Mouse (Mus musculus) lung, adult 2 months (tissue): ENCODE measurements around the gene Ass1.

Experiments used
- CTCF ChIP-seq: fragments of 200-500 bp; IDR thresholded peaks from 2 replicates; pipeline ENCODE4 v1.5.1; 2011; ENCODE audit warnings: mild to moderate bottlenecking, low read length, control low read depth; ENCODE audit not compliant: insufficient read depth
- POLR2A ChIP-seq: fragments of 200-500 bp; IDR thresholded peaks from 2 replicates; pipeline ENCODE4 v1.6.1; 2011; ENCODE audit warnings: low read depth, mild to moderate bottlenecking, control low read depth, low read length, borderline replicate concordance; ENCODE audit errors: extremely low read depth

GRCm38 (mm10) chr2:31446456-31446855 is 23.6 kb upstream of the Ass1 start:
- TF ChIP-seq CTCF (no peak), POLR2A (no peak)
